Mouse (Mus musculus): ENCODE measurements at regions not wholly inside any gene's neighbourhood (a gene's known extent, or its start where the extent isn't known, plus 50 kb on each side); places are given as distances from the start of the nearest gene placed in this dataset.

DNA sequence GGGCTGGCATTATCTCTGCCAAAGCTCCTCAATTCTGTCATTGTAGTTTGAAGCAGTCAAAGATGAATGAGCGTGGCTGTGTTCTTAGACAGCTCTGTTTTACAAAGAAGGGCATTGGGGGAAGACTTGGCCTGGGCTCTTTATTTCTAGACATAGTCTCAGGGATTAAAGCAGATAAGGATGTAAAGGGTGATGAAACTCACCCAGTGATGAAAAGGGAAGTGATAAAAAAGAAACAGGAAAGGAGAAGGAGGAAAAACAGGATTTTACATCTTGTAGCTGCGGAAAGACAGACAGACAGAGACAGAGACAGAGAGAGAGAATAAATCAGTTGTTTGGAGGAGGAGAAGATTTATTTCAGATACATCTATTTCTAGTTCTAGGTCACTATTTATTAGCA, 95.5 kb upstream of the Chl1 start:
- no peak overlapping the region for H3K27ac ChIP-seq (ENCODE audit: low read depth, low read length)
- H3K4me2 ChIP-seq (ENCODE audit: low read length), result no peak overlapping the region
- no peaks in the 10 kb centered on the region for H3K36me3 ChIP-seq (ENCODE audit: control insufficient read depth, insufficient read depth, low read length)
- H3K27me3 ChIP-seq (replicated peaks; ENCODE audit: control insufficient read depth, insufficient read depth, low read length), result no peaks in the 10 kb centered on the region
- H3K9ac ChIP-seq (ENCODE audit: low read depth, low read length), result no peak overlapping the region
- H3K9me3 ChIP-seq (ENCODE audit: control insufficient read depth, low read length), result no peaks in the 10 kb centered on the region
- 76% methylated on average over 2 of the region's 2 CpGs for WGBS
- H3K4me1 ChIP-seq (ENCODE audit: control insufficient read depth, insufficient read depth, low read depth, low read length), result no peaks in the 10 kb centered on the region
- no peak overlapping the region for H3K4me3 ChIP-seq (ENCODE audit: low read length)
- no peak for ATAC-seq

DNA sequence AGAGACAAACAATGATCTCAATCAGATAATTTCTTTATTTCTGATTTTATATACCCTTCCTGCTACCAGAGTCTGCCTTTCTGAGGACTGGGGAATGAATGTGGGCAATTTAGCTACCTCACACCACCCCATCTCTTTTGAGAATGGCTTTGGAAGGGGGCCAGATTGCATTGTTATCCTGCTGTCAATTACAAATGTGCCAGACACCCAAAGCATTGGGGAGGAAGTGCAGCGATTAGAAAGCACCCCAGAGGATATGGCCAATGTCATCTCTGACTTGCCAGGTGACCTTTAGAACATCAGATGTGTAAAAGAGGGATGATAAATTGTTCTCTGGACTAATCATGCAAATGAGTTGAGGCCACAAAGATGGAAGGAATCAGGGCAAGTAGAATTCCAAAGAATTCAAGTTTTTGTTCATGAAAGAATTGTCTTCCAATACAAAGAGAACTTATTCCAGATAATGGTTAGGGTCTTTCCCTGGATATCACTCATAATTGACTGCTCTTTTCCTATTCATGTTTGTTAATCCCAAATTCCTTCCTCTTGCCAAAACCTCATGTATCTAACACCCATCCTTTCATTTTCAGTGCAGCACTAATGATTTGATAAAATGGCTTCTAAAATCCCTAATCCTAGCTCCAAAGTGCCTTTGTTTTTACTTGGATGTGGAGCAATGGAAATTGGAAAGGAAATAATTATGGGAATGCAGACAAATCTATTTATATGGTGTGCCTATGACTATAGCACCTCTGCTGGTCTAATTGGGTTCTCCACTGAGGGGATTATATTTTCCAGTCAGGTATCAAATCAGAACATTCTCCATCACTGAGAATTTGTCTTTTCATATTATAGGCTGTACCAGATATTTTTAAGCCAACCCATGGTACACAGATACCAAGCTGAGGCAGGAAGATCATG, 89.1 kb upstream of the Chl1 start:
- no peaks in the 10 kb centered on the region for H3K4me1 ChIP-seq (ENCODE audit: control insufficient read depth, insufficient read depth, low read depth, low read length)
- no peak overlapping the region for H3K4me3 ChIP-seq (ENCODE audit: low read length)
- no peaks in the 10 kb centered on the region for H3K27me3 ChIP-seq (replicated peaks; ENCODE audit: control insufficient read depth, insufficient read depth, low read length)
- H3K9me3 ChIP-seq (ENCODE audit: control insufficient read depth, low read length), result no peaks in the 10 kb centered on the region
- no peak for ATAC-seq
- 10% methylated on average over 1 of the region's 1 CpGs for WGBS
- H3K4me2 ChIP-seq (ENCODE audit: low read length), result no peak overlapping the region
- no peak overlapping the region for H3K9ac ChIP-seq (ENCODE audit: low read depth, low read length)
- no peaks in the 10 kb centered on the region for H3K36me3 ChIP-seq (ENCODE audit: control insufficient read depth, insufficient read depth, low read length)
- H3K27ac ChIP-seq (ENCODE audit: low read depth, low read length), result no peak overlapping the region

DNA sequence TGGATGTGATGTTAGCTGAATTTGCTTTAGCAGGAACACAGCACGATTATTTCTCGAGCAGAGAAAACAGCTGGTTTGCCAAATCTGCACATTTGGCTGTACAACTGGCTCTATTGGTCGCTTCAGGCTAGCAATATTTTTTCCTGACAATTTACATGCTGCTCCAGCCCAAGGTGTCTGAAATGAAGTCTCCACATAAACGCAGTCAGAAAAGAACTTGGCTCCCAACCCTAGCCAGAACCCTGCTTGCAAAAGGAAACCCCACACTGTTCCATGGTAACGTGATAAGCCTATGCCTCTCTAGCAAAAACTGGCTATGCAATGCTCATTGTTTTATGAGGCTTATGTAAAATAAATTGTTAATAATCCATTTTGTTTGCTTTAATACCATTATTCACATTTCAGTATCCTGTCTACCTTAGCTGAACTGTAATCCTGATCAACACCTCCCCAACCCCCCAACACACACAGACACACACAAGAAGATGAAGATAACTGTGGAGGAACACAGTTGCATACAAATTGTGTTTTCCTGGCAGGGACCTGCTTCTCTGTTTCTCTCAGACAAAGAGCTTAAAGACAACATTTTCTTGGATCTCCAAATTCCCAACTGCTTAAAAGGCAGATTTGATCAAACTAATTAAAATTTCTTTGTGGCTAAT, 79.3 kb upstream of the Chl1 start:
- H3K36me3 ChIP-seq (ENCODE audit: control insufficient read depth, insufficient read depth, low read length), result no peaks in the 10 kb centered on the region
- ATAC-seq, result peak; percentile 96
- peak overlapping the region; percentile 66 for H3K27ac ChIP-seq (ENCODE audit: low read depth, low read length)
- no peak overlapping the region for H3K9ac ChIP-seq (ENCODE audit: low read depth, low read length)
- H3K27me3 ChIP-seq (replicated peaks; ENCODE audit: control insufficient read depth, insufficient read depth, low read length), result no peaks in the 10 kb centered on the region
- peaks cover 2% of the 10 kb centered on the region; the same call in 1 of the 2 replicates for H3K4me1 ChIP-seq (ENCODE audit: control insufficient read depth, insufficient read depth, low read depth, low read length)
- no peak overlapping the region for H3K4me3 ChIP-seq (ENCODE audit: low read length)
- 31% methylated on average over 5 of the region's 5 CpGs for WGBS
- no peak overlapping the region for H3K4me2 ChIP-seq (ENCODE audit: low read length)
- H3K9me3 ChIP-seq (ENCODE audit: control insufficient read depth, low read length), result no peaks in the 10 kb centered on the region

GRCm38 (mm10) chr6:103431595-103431957, 78.8 kb upstream of the Chl1 start:
- Histone ChIP-seq H3K9ac (ENCODE audit: low read depth, low read length) (no peak overlapping the region), H3K36me3 (ENCODE audit: control insufficient read depth, insufficient read depth, low read length) (no peaks in the 10 kb centered on the region), H3K27me3 (replicated peaks; ENCODE audit: control insufficient read depth, insufficient read depth, low read length) (no peaks in the 10 kb centered on the region), H3K27ac (ENCODE audit: low read depth, low read length) (peak overlapping the region; percentile 37; the same call in 1 of the 2 replicates), H3K4me3 (ENCODE audit: low read length) (no peak overlapping the region), H3K4me1 (ENCODE audit: control insufficient read depth, insufficient read depth, low read depth, low read length) (peaks cover 2% of the 10 kb centered on the region; the same call in 1 of the 2 replicates), H3K4me2 (ENCODE audit: low read length) (no peak overlapping the region), H3K9me3 (ENCODE audit: control insufficient read depth, low read length) (no peaks in the 10 kb centered on the region)
- 53% methylated on average over 5 of the region's 5 CpGs for WGBS
- ATAC-seq, result no peak
